Mouse (Mus musculus) kidney, adult 2 months (tissue): ENCODE measurements at regions not wholly inside any gene's neighbourhood (a gene's known extent, or its start where the extent isn't known, plus 50 kb on each side); places are given as distances from the start of the nearest gene placed in this dataset.

Experiments
- CTCF ChIP-seq: fragments of 200-500 bp; conservative IDR thresholded peaks from 2 replicates; pipeline ENCODE4 v1.5.1; 2011; ENCODE audit warnings: low read depth, mild to moderate bottlenecking, control low read depth, low read length, moderate library complexity, mixed read lengths; ENCODE audit not compliant: insufficient read depth, insufficient read length
- POLR2A ChIP-seq: fragments of 200-500 bp; IDR thresholded peaks from one replicate; pipeline ENCODE4 v1.6.1; 2011; ENCODE audit warnings: low read depth, low read length, control low read depth

GRCm38 (mm10) chr1:42236466-42237010 is 459.0 kb upstream of the Pou3f3 start:
- no peak for TF ChIP-seq CTCF
- TF ChIP-seq POLR2A = no peak
